Mouse (Mus musculus) spleen, adult 2 months (tissue): ENCODE data around the gene Deup1.
"Not testable (repeated sequence)": the region's sequence is repeated elsewhere in the genome, so short reads cannot be mapped to it uniquely, and the experiment has no call there.

Experiments
- CTCF ChIP-seq: fragments of 200-500 bp; IDR thresholded peaks from 2 replicates; pipeline ENCODE4 v1.5.1; 2011; ENCODE audit warnings: mild to moderate bottlenecking, inconsistent platforms; ENCODE audit not compliant: insufficient read depth, insufficient read length, insufficient replicate concordance; ENCODE audit errors: extremely low read depth
- POLR2A ChIP-seq: fragments of 200-500 bp; IDR thresholded peaks from 2 replicates; pipeline ENCODE4 v1.6.1; 2011; ENCODE audit warnings: low read depth, low read length, inconsistent platforms

DNA sequence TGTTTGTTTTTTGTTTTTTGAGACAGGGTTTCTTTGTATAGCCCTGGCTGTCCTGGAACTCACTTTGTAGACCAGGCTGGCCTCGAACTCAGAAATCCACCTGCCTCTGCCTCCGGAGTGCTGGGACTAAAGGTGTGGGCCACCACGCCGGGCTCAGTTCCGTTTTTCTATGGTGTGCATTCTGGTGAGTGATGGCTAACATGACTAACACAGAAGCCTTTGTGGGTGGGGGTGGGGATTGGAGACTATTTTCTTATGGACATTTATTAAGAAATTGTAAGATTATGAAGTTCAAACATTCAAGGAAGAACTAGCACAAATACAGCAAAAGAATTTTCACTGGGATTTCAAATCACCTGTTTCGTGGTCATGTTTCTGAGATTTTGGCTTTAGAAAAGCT, 76.7 kb downstream of the Deup1 start:
- not testable (repeated sequence) for TF ChIP-seq CTCF, POLR2A
